Mouse (Mus musculus) heart, embryonic 13.5 days (tissue): ENCODE results near the gene Slc1a2. TPM values are rescaled to one million over a fixed set of nuclear protein-coding genes. Genes with fewer than 3 reads are reported as not detected.

ENCODE experiments used
- ATAC-seq: fragments of 200-750 bp; cut with Nextera tagmentation; 2 replicates; pipeline ENCODE4 v1.8.0; 2017; ENCODE audit warnings: moderate TSS enrichment; ENCODE audit not compliant: insufficient number of reproducible peaks, low FRiP score, low TSS enrichment; ENCODE audit errors: extremely low read depth
- H3K27ac ChIP-seq: fragments of 300-500 bp; sonication (generic); replicated peaks from 2 replicates; pipeline ENCODE4 v1.5.1; 2015; ENCODE audit warnings: moderate library complexity, mild to moderate bottlenecking, inconsistent platforms
- H3K27me3 ChIP-seq: fragments of 300-500 bp; sonication (generic); replicated peaks from 2 replicates; pipeline ENCODE4 v1.6.1; 2015; ENCODE audit warnings: mild to moderate bottlenecking, inconsistent platforms
- H3K36me3 ChIP-seq: fragments of 300-500 bp; sonication (generic); 2 replicates; pipeline ENCODE4 v1.6.1; 2015; ENCODE audit warnings: mild to moderate bottlenecking, inconsistent platforms
- H3K4me1 ChIP-seq: fragments of 300-500 bp; sonication (generic); 2 replicates; pipeline ENCODE4 v1.6.1; 2015; ENCODE audit warnings: inconsistent platforms
- H3K4me2 ChIP-seq: fragments of 300-500 bp; sonication (generic); 2 replicates; pipeline ENCODE4 v1.6.1; 2015; ENCODE audit warnings: inconsistent platforms, mild to moderate bottlenecking, moderate library complexity
- H3K4me3 ChIP-seq: fragments of 300-500 bp; sonication (generic); 2 replicates; pipeline ENCODE4 v1.5.1; 2015; ENCODE audit warnings: moderate library complexity, mild to moderate bottlenecking, inconsistent platforms
- H3K9ac ChIP-seq: fragments of 300-500 bp; sonication (generic); 2 replicates; pipeline ENCODE4 v1.6.1; 2015; ENCODE audit warnings: inconsistent platforms, mild to moderate bottlenecking, moderate library complexity
- H3K9me3 ChIP-seq: fragments of 300-500 bp; sonication (generic); 2 replicates; pipeline ENCODE4 v1.6.1; 2016; ENCODE audit warnings: inconsistent platforms
- WGBS: fragments of 180-500 bp; shearing (Covaris S2); methylation state at CpG from one replicate; pipeline ENCODE4 v1.1.7; 2015; ENCODE audit warnings: mixed read lengths; 5-methylcytosine and 5-hydroxymethylcytosine counted together
- polyA plus RNA-seq: library from polyadenylated mRNA; unstranded; fragments of >200 nt; fragmentation: Nextera tagmentation; extraction: Ambion mirVana; gene quantifications from 2 replicates; pipeline ENCODE4 v1.2.1, GENCODE M21; 2015

Gene Slc1a2
- polyA plus RNA-seq, 1 experiment from 2014 or later: 0.35 TPM

DNA sequence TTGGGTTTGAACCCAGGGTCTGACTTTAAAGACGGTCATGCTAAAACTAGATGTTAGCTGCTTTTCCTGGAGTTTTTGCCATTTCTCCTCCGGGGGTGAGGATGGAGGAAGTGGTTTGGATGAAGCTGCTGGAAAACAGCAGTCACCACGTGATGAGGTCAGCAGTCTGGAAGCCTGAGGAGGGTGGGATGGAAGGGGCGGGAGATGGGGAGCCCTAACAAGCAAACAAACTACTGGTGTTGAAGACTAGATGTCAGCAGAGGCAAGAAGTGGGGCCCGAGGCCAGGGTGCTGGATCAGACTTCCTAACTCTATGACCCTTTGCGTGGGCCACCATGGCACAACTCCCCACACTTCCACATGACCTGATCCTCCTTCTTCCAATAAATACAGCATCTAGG, 146.8 kb downstream of the Slc1a2 start:
- WGBS: 63% methylated on average over 6 of the region's 6 CpGs

DNA sequence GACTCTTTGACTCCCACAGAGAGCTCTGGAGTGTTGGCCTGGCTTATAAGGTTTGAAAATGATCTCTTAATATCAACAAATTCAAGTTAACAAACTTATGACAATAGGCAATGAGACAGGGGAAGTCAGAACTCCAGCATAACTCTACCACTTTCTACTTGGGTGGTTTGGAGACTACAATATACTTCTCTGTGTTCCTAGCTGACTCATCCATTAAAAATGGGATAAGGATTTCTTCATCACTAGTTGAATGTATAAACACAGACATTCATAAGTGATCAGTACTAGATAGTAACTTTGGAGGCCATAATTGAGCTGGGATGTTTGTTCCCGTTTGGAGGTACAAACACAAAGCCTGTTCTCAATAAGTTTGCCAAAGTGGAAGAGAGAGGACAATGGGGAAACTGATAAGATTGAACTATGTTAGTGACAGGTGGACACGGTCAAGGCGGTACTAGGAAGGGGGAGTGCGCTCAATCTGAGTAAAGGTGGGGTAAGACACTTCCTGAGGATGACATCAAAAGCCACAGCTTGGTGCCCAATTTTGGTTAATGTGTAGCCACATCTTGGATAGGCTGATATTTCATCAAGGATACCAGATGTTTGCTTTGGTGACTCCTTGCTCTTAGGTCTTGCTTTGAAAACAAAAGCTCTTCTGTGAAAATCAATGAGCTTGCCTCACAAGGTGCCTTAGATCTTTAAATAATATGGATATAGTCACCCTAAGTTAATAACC, 147.5 kb downstream of the Slc1a2 start:
- no peaks in the 10 kb centered on the region for H3K4me1 ChIP-seq
- H3K27me3 ChIP-seq: no peaks in the 10 kb centered on the region
- H3K27ac ChIP-seq: no peak overlapping the region
- H3K9ac ChIP-seq: no peak overlapping the region
- WGBS: 84% methylated on average over 4 of the region's 4 CpGs
- no peak overlapping the region for H3K4me3 ChIP-seq
- no peaks in the 10 kb centered on the region for H3K9me3 ChIP-seq
- H3K36me3 ChIP-seq: no peaks in the 10 kb centered on the region
- no peak overlapping the region for H3K4me2 ChIP-seq
- ATAC-seq: no peak

More for the DNA sequence above, 146.8 kb downstream of the Slc1a2 start:
- no peaks in the 10 kb centered on the region for H3K4me1 ChIP-seq
- H3K27me3 ChIP-seq: no peaks in the 10 kb centered on the region
- H3K9me3 ChIP-seq: no peaks in the 10 kb centered on the region
- H3K27ac ChIP-seq: no peak overlapping the region
- H3K4me2 ChIP-seq: no peak overlapping the region
- H3K4me3 ChIP-seq: no peak overlapping the region
- no peak for ATAC-seq
- H3K9ac ChIP-seq: no peak overlapping the region
- no peaks in the 10 kb centered on the region for H3K36me3 ChIP-seq

DNA sequence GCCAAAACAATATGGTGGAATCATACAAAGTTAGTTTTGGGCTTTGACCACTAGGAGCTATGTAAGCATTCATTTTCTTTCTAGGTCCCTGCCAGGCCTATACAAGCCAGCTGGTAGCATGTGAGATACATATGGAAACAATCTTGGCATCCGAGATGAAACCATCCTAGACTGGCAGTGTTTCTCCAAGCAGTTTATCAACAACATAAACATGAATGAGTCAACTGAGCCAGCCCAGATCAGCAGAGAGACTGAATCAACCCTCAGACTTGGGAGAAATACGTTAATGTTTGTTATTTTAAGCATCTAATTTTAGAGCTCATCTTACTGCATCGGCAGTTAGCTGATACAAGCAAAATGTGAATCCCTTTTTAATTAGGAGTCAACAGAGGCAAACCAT, 149.2 kb downstream of the Slc1a2 start:
- Histone ChIP-seq H3K4me1 (no peaks in the 10 kb centered on the region), H3K27me3 (no peaks in the 10 kb centered on the region), H3K9ac (no peak overlapping the region), H3K27ac (no peak overlapping the region), H3K36me3 (peaks cover 7% of the 10 kb centered on the region; the same call in 1 of the 2 replicates), H3K4me3 (no peak overlapping the region), H3K4me2 (no peak overlapping the region), H3K9me3 (no peaks in the 10 kb centered on the region)
- 41% methylated on average over 3 of the region's 3 CpGs for WGBS
- no peak for ATAC-seq

DNA sequence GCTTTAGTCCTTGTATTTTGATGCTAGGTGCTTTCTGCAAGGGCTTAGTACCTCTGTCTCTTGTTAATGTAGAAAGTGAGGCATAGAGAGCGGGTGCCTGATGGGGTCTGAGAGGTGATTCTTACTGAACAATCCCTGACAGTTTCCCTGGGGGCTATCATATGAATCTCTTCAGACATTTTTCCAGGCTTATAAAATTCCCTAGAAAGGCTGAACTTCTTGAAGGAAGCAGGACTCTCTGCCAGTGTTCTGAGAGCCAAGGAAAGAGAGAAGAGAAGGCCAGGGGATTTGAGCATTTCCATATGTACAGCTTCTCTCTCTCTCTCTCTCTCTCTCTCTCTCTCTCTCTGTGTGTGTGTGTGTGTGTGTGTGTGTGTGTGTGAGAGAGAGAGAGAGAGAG, 151.0 kb downstream of the Slc1a2 start:
- Histone ChIP-seq H3K4me1 (no peaks in the 10 kb centered on the region), H3K4me3 (no peak overlapping the region), H3K27me3 (no peaks in the 10 kb centered on the region), H3K27ac (no peak overlapping the region), H3K9me3 (no peaks in the 10 kb centered on the region), H3K36me3 (peaks cover 23% of the 10 kb centered on the region), H3K9ac (no peak overlapping the region), H3K4me2 (no peak overlapping the region)
- ATAC-seq: no peak
- 83% methylated on average over 1 of the region's 1 CpGs for WGBS

DNA sequence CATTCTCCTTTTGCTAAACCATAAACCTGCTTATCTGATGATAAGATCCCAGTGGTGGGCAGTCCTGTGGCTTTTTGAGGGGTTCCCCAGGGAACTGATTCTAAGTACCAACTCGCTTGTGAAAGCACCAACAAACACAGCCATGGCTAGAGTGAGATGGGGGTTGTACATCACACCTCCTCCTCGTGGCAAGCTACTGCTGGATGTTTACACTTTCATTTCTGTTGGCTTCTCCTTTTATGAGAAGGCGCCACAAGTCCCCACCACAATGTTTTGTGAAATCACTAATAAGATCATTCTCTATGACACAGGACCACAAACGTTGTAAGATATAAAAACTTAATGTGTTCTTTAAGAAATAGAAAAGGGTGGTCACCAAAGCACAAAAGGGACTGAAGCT, 154.3 kb downstream of the Slc1a2 start:
- 69% methylated on average over 4 of the region's 4 CpGs for WGBS

DNA sequence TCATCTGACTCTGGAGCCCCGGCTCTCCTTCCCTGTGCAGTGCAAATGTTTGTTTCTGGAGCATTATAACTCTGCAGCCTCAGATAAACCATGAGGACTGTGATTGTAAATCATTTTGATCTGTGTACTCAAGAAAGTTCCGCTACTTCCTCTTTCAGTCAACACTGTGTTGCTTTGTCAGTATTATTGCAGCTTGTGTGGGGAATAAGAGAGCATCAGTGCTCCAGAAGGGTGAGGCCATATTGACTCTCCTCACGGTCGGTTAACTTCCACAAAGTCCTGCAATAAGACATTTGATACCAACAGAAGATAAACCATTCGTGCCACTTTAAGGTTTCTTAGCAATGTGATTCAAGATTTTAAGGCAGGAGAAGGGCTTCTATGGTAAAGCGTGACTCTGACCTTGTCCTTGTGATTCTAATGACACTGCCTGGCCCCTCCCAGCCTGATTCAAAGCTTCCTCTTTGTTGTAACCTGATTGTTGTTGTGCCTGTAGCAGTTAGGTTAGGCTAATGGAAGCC, 156.9 kb downstream of the Slc1a2 start:
- ATAC-seq: no peak
- H3K36me3 ChIP-seq: peaks cover 43% of the 10 kb centered on the region
- H3K4me2 ChIP-seq: no peak overlapping the region
- H3K9ac ChIP-seq: no peak overlapping the region
- no peak overlapping the region for H3K4me3 ChIP-seq
- no peaks in the 10 kb centered on the region for H3K4me1 ChIP-seq
- H3K27me3 ChIP-seq: no peaks in the 10 kb centered on the region
- no peak overlapping the region for H3K27ac ChIP-seq
- WGBS: 69% methylated on average over 6 of the region's 6 CpGs
- no peaks in the 10 kb centered on the region for H3K9me3 ChIP-seq

More for the DNA sequence above, 154.3 kb downstream of the Slc1a2 start:
- ATAC-seq: no peak
- no peaks in the 10 kb centered on the region for H3K9me3 ChIP-seq
- no peak overlapping the region for H3K4me2 ChIP-seq
- H3K4me1 ChIP-seq: no peaks in the 10 kb centered on the region
- peaks cover 25% of the 10 kb centered on the region for H3K36me3 ChIP-seq
- no peak overlapping the region for H3K27ac ChIP-seq
- H3K4me3 ChIP-seq: no peak overlapping the region
- H3K9ac ChIP-seq: no peak overlapping the region
- no peaks in the 10 kb centered on the region for H3K27me3 ChIP-seq

DNA sequence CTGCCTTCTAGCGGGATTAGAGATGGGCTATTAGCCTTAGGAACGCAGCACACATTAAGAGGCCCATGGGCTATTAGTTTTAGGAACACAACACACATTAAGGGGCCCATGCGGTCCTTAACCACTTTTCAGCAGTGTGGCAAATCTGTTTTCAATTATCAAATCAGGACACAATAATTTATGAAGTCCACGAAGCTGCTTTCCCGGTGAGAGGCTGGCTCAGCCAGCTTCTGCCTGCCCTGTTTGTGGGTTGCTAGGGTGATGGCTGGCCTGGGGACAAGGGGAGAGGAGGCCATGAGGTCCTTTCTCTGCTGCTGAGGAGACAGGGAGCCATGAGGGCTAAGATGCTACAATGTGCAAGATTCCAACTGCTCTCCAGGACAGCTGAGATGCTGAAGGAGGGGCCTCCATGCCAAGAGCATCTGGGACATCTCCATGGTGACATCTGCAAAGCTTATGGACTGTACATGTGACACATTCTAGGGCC, 161.8 kb downstream of the Slc1a2 start:
- 79% methylated on average over 5 of the region's 5 CpGs for WGBS
- Histone ChIP-seq H3K9me3 (no peaks in the 10 kb centered on the region), H3K27me3 (no peaks in the 10 kb centered on the region), H3K4me3 (no peak overlapping the region), H3K27ac (no peak overlapping the region), H3K4me2 (no peak overlapping the region), H3K36me3 (peaks cover 53% of the 10 kb centered on the region), H3K9ac (no peak overlapping the region), H3K4me1 (no peaks in the 10 kb centered on the region)
- ATAC-seq: no peak

DNA sequence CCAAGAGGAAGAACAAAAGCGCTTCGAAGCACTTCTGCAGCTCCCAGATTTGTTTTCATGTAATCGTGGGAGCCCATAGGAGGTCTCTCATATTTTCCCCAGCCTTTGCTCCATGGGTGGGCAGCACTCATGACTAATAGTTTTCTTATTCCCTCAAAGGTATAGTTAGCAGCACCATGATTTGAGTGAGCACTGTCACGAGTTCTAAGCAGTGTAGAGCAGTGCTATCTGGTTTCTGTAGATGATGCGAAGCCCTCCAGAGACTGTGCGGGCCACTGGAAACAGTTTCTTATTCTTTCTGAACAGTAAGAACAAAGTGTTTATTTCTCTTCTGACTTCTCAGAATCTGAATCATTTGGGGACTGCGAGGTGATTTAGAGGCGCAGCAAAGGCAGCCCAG, 162.3 kb downstream of the Slc1a2 start:
- Histone ChIP-seq H3K9ac (no peak overlapping the region), H3K36me3 (peaks cover 56% of the 10 kb centered on the region), H3K9me3 (no peaks in the 10 kb centered on the region), H3K4me2 (no peak overlapping the region), H3K4me1 (no peaks in the 10 kb centered on the region), H3K27ac (no peak overlapping the region), H3K27me3 (no peaks in the 10 kb centered on the region), H3K4me3 (no peak overlapping the region)
- 88% methylated on average over 8 of the region's 8 CpGs for WGBS
- no peak for ATAC-seq

DNA sequence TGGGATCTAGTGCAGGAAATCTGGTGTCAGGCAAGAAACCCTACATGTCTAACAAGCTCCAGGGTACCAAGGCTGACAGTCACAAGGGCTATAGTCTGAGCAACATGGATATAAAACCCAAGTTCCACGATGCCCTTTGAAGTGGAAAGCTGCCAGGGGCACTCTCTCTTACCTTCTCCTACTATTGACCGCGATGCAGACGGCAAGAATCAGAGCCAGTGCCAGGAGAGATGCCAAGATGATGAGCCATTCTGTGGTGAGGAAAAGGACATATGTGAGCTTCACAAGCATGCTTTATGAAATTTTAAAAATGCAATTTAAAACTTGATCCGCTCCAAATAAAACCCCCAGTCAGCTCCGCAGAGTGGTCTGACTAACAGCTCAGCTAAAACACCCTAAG, 163.6 kb downstream of the Slc1a2 start:
- Histone ChIP-seq H3K27me3 (no peaks in the 10 kb centered on the region), H3K9ac (no peak overlapping the region), H3K9me3 (no peaks in the 10 kb centered on the region), H3K36me3 (peaks cover 62% of the 10 kb centered on the region), H3K27ac (no peak overlapping the region), H3K4me3 (no peak overlapping the region), H3K4me2 (no peak overlapping the region), H3K4me1 (no peaks in the 10 kb centered on the region)
- WGBS: 89% methylated on average over 6 of the region's 6 CpGs
- ATAC-seq: no peak

DNA sequence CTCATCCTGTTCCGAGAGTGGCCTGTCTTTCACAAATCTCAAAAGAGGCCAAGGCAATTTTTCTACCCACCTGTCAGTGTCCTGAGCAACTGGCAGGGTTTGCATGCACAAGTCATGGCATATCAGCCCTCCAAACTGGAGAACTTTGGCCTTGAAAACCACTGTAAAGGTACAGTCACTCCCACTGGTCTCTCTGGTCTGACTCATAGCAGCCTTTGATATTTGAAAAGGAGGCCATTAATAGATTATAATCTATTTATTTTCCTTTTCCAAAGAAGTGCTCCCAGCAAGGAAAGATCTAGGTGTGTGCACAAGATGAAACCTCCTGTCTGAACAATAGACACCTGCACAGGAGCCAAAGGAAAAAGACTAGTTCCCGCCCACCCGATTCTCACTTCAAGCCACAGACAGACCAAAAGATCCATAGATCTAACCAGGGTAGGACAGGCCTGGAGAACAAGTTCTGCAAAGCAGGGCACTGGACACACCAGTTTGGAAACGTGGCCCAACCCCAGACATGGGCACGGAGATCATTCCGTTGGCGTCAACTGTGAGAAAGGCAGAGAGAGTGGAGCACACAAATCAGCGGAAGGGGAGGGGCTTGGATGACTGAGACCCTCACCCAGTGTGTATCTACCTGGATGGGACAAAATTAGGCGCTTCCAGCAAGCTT, 167.6 kb downstream of the Slc1a2 start:
- Histone ChIP-seq H3K36me3 (peaks cover 51% of the 10 kb centered on the region), H3K4me3 (no peak overlapping the region), H3K4me1 (no peaks in the 10 kb centered on the region), H3K27me3 (no peaks in the 10 kb centered on the region), H3K4me2 (no peak overlapping the region), H3K9ac (no peak overlapping the region), H3K27ac (no peak overlapping the region), H3K9me3 (no peaks in the 10 kb centered on the region)
- WGBS: 90% methylated on average over 9 of the region's 9 CpGs
- ATAC-seq: no peak

DNA sequence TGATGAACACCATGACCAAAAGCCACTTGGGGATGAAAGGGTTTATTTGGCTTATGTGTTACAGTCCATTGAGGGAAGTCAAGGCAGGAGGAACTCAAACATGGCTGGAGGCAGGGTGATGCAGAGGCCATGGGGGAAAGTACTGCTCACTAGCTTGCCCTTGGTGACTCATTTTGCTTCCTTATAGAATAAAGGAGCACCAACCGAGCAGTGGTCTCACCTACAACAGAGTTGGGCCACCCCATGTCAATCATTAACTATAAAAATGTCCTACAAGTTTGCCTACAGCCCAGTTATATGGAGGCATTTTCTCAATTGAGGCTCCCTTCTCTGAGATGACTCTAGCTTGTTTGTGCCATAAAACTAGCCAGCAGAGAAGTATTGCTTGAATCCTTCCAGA, 169.4 kb downstream of the Slc1a2 start:
- WGBS: 80% methylated on average over 1 of the region's 1 CpGs
- Histone ChIP-seq H3K36me3 (peaks cover 43% of the 10 kb centered on the region), H3K4me3 (no peak overlapping the region), H3K27ac (no peak overlapping the region), H3K4me1 (no peaks in the 10 kb centered on the region), H3K27me3 (no peaks in the 10 kb centered on the region), H3K4me2 (no peak overlapping the region), H3K9me3 (no peaks in the 10 kb centered on the region), H3K9ac (no peak overlapping the region)
- ATAC-seq: no peak
